Mouse (Mus musculus) cortical plate, adult 2 months (tissue): ENCODE data around the gene Cd164.

ENCODE experiments used
- CTCF ChIP-seq: fragments of 200-500 bp; IDR thresholded peaks from 2 replicates; pipeline ENCODE4 v1.5.1; 2011; ENCODE audit warnings: mild to moderate bottlenecking, control low read depth, low read length; ENCODE audit not compliant: insufficient read depth; ENCODE audit errors: extremely low read depth
- POLR2A ChIP-seq: fragments of 200-500 bp; IDR thresholded peaks from 2 replicates; pipeline ENCODE4 v1.6.1; 2011; ENCODE audit warnings: mild to moderate bottlenecking, low read length, control low read depth; ENCODE audit not compliant: insufficient read depth; ENCODE audit errors: extremely low read depth

DNA sequence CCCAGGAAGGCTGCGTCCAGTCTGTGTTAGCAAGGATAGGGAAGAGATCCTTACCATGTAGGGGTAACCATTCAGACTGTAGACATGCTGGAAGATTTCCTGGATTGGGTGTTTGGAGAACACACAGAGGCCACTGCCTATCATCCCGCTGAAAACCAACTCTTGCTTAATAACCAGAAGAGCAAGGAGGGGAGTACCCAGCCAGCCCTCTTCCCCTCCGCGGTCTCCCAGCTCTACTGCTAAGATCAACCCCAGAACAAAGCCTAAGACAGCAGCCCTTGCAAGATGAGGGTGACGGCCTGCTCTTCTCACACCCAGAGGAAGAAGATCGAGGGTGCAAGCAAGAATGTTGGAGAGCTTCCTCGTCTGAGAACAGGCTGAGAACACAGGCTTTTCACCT, 30.3 kb upstream of the Cd164 start:
- no peak for TF ChIP-seq POLR2A
- no peak for TF ChIP-seq CTCF
